Mouse (Mus musculus): ENCODE measurements around the gene Gm1043. TPM values are rescaled to one million over a fixed set of nuclear protein-coding genes. Genes with fewer than 3 reads are reported as not detected.
A peak's percentile ranks its signal among the peaks of the same experiment; 100 is the strongest.

Gene Gm1043
- polyA plus RNA-seq, 1 experiment from 2014 or later: 0.05 TPM

GRCm38 (mm10) chr5:37196666-37197250, 111.6 kb downstream of the Gm1043 start:
- no peak; the same call in 1 of the 2 replicates for ATAC-seq (ENCODE audit: insufficient read depth, low FRiP score)
- Histone ChIP-seq H3K4me2 (ENCODE audit: low read depth, low read length) (no peak overlapping the region), H3K9me3 (replicated peaks; ENCODE audit: control insufficient read depth, low read length) (no peaks in the 10 kb centered on the region), H3K4me3 (replicated peaks; ENCODE audit: low read length) (no peak overlapping the region), H3K4me1 (ENCODE audit: control insufficient read depth, insufficient read depth, low read length) (peaks cover 18% of the 10 kb centered on the region), H3K36me3 (ENCODE audit: control insufficient read depth, insufficient read depth, low read length) (no peaks in the 10 kb centered on the region), H3K27ac (ENCODE audit: low read length) (no peak overlapping the region), H3K9ac (ENCODE audit: low read length) (0 out of 2 replicates have a peak overlapping the region, but pooled peaks have one; percentile 3), H3K27me3 (ENCODE audit: control insufficient read depth, insufficient read depth, low read length) (no peaks in the 10 kb centered on the region)
- WGBS: 18% methylated on average over 10 of the region's 10 CpGs

- Histone ChIP-seq H3K4me2 (ENCODE audit: low read depth, low read length) (no peak overlapping the region), H3K4me3 (replicated peaks; ENCODE audit: low read length) (no peak overlapping the region), H3K9me3 (replicated peaks; ENCODE audit: control insufficient read depth, low read length) (no peaks in the 10 kb centered on the region), H3K4me1 (ENCODE audit: control insufficient read depth, insufficient read depth, low read length) (peaks cover 18% of the 10 kb centered on the region), H3K27ac (ENCODE audit: low read length) (no peak overlapping the region), H3K36me3 (ENCODE audit: control insufficient read depth, insufficient read depth, low read length) (no peaks in the 10 kb centered on the region), H3K9ac (ENCODE audit: low read length) (no peak overlapping the region), H3K27me3 (ENCODE audit: control insufficient read depth, insufficient read depth, low read length) (no peaks in the 10 kb centered on the region)
- WGBS: 57% methylated on average over 3 of the region's 3 CpGs
- ATAC-seq (ENCODE audit: insufficient read depth, low FRiP score): no peak
Observed at GRCm38 (mm10) chr5:37197423-37197822, 112.3 kb downstream of the Gm1043 start.

- Histone ChIP-seq H3K4me1 (ENCODE audit: control insufficient read depth, insufficient read depth, low read length) (peaks cover 18% of the 10 kb centered on the region), H3K36me3 (ENCODE audit: control insufficient read depth, insufficient read depth, low read length) (no peaks in the 10 kb centered on the region), H3K27ac (ENCODE audit: low read length) (no peak overlapping the region), H3K27me3 (ENCODE audit: control insufficient read depth, insufficient read depth, low read length) (no peaks in the 10 kb centered on the region), H3K9me3 (replicated peaks; ENCODE audit: control insufficient read depth, low read length) (no peaks in the 10 kb centered on the region), H3K4me2 (ENCODE audit: low read depth, low read length) (no peak overlapping the region), H3K4me3 (replicated peaks; ENCODE audit: low read length) (no peak overlapping the region), H3K9ac (ENCODE audit: low read length) (no peak overlapping the region)
- peak; percentile 35; the same call in 1 of the 2 replicates for ATAC-seq (ENCODE audit: insufficient read depth, low FRiP score)
- WGBS: 19% methylated on average over 2 of the region's 2 CpGs
Observed at GRCm38 (mm10) chr5:37198011-37198688, 113.0 kb downstream of the Gm1043 start.

- Histone ChIP-seq H3K4me2 (ENCODE audit: low read depth, low read length) (no peak overlapping the region), H3K4me3 (replicated peaks; ENCODE audit: low read length) (no peak overlapping the region), H3K27ac (ENCODE audit: low read length) (no peak overlapping the region), H3K4me1 (ENCODE audit: control insufficient read depth, insufficient read depth, low read length) (peaks cover 8% of the 10 kb centered on the region), H3K9ac (ENCODE audit: low read length) (no peak overlapping the region), H3K9me3 (replicated peaks; ENCODE audit: control insufficient read depth, low read length) (no peaks in the 10 kb centered on the region), H3K36me3 (ENCODE audit: control insufficient read depth, insufficient read depth, low read length) (no peaks in the 10 kb centered on the region), H3K27me3 (ENCODE audit: control insufficient read depth, insufficient read depth, low read length) (no peaks in the 10 kb centered on the region)
- WGBS: 18% methylated on average over 1 of the region's 1 CpGs
- no peak for ATAC-seq (ENCODE audit: insufficient read depth, low FRiP score)
Observed at GRCm38 (mm10) chr5:37202285-37202684, 117.1 kb downstream of the Gm1043 start.

- Histone ChIP-seq H3K4me2 (ENCODE audit: low read depth, low read length) (no peak overlapping the region), H3K4me1 (ENCODE audit: control insufficient read depth, insufficient read depth, low read length) (no peaks in the 10 kb centered on the region), H3K36me3 (ENCODE audit: control insufficient read depth, insufficient read depth, low read length) (no peaks in the 10 kb centered on the region), H3K4me3 (replicated peaks; ENCODE audit: low read length) (no peak overlapping the region), H3K27me3 (ENCODE audit: control insufficient read depth, insufficient read depth, low read length) (no peaks in the 10 kb centered on the region), H3K9ac (ENCODE audit: low read length) (no peak overlapping the region), H3K9me3 (replicated peaks; ENCODE audit: control insufficient read depth, low read length) (no peaks in the 10 kb centered on the region), H3K27ac (ENCODE audit: low read length) (no peak overlapping the region)
- ATAC-seq (ENCODE audit: insufficient read depth, low FRiP score): no peak
- WGBS: 58% methylated on average over 7 of the region's 7 CpGs
Observed at GRCm38 (mm10) chr5:37204886-37205285, 119.7 kb downstream of the Gm1043 start.

- Histone ChIP-seq H3K27me3 (ENCODE audit: control insufficient read depth, insufficient read depth, low read length) (no peaks in the 10 kb centered on the region), H3K4me3 (replicated peaks; ENCODE audit: low read length) (no peak overlapping the region), H3K27ac (ENCODE audit: low read length) (no peak overlapping the region), H3K9ac (ENCODE audit: low read length) (no peak overlapping the region), H3K4me1 (ENCODE audit: control insufficient read depth, insufficient read depth, low read length) (no peaks in the 10 kb centered on the region), H3K9me3 (replicated peaks; ENCODE audit: control insufficient read depth, low read length) (no peaks in the 10 kb centered on the region), H3K36me3 (ENCODE audit: control insufficient read depth, insufficient read depth, low read length) (no peaks in the 10 kb centered on the region), H3K4me2 (ENCODE audit: low read depth, low read length) (no peak overlapping the region)
- WGBS: 70% methylated on average over 1 of the region's 1 CpGs
- ATAC-seq (ENCODE audit: insufficient read depth, low FRiP score): no peak
Observed at GRCm38 (mm10) chr5:37205420-37205819, 120.2 kb downstream of the Gm1043 start.

- H3K4me3 ChIP-seq (replicated peaks; ENCODE audit: low read length): no peak overlapping the region
- ATAC-seq (ENCODE audit: insufficient read depth, low FRiP score): no peak
- no peak overlapping the region for H3K9ac ChIP-seq (ENCODE audit: low read length)
- no peaks in the 10 kb centered on the region for H3K36me3 ChIP-seq (ENCODE audit: control insufficient read depth, insufficient read depth, low read length)
- WGBS: 68% methylated on average over 2 of the region's 2 CpGs
- H3K27me3 ChIP-seq (ENCODE audit: control insufficient read depth, insufficient read depth, low read length): no peaks in the 10 kb centered on the region
- no peaks in the 10 kb centered on the region for H3K9me3 ChIP-seq (replicated peaks; ENCODE audit: control insufficient read depth, low read length)
- H3K27ac ChIP-seq (ENCODE audit: low read length): no peak overlapping the region
- H3K4me1 ChIP-seq (ENCODE audit: control insufficient read depth, insufficient read depth, low read length): no peaks in the 10 kb centered on the region
- H3K4me2 ChIP-seq (ENCODE audit: low read depth, low read length): no peak overlapping the region
Observed at GRCm38 (mm10) chr5:37206364-37206763, 121.2 kb downstream of the Gm1043 start.

- H3K27ac ChIP-seq (ENCODE audit: low read length): no peak overlapping the region
- H3K4me1 ChIP-seq (ENCODE audit: control insufficient read depth, insufficient read depth, low read length): no peaks in the 10 kb centered on the region
- H3K9me3 ChIP-seq (replicated peaks; ENCODE audit: control insufficient read depth, low read length): no peaks in the 10 kb centered on the region
- no peak for ATAC-seq (ENCODE audit: insufficient read depth, low FRiP score)
- H3K27me3 ChIP-seq (ENCODE audit: control insufficient read depth, insufficient read depth, low read length): no peaks in the 10 kb centered on the region
- H3K4me2 ChIP-seq (ENCODE audit: low read depth, low read length): no peak overlapping the region
- 81% methylated on average over 9 of the region's 9 CpGs for WGBS
- no peak overlapping the region for H3K9ac ChIP-seq (ENCODE audit: low read length)
- no peaks in the 10 kb centered on the region for H3K36me3 ChIP-seq (ENCODE audit: control insufficient read depth, insufficient read depth, low read length)
- H3K4me3 ChIP-seq (replicated peaks; ENCODE audit: low read length): no peak overlapping the region
Observed at GRCm38 (mm10) chr5:37212938-37213708, 128.0 kb downstream of the Gm1043 start.

- Histone ChIP-seq H3K4me1 (ENCODE audit: control insufficient read depth, insufficient read depth, low read length) (no peaks in the 10 kb centered on the region), H3K27me3 (ENCODE audit: control insufficient read depth, insufficient read depth, low read length) (no peaks in the 10 kb centered on the region), H3K9me3 (replicated peaks; ENCODE audit: control insufficient read depth, low read length) (no peaks in the 10 kb centered on the region), H3K4me2 (ENCODE audit: low read depth, low read length) (no peak overlapping the region), H3K36me3 (ENCODE audit: control insufficient read depth, insufficient read depth, low read length) (no peaks in the 10 kb centered on the region), H3K27ac (ENCODE audit: low read length) (no peak overlapping the region), H3K9ac (ENCODE audit: low read length) (no peak overlapping the region), H3K4me3 (replicated peaks; ENCODE audit: low read length) (no peak overlapping the region)
- 64% methylated on average over 4 of the region's 4 CpGs for WGBS
- no peak for ATAC-seq (ENCODE audit: insufficient read depth, low FRiP score)
Observed at GRCm38 (mm10) chr5:37213709-37214103, 128.5 kb downstream of the Gm1043 start.

Measured in stomach, embryonic 16.5 days (tissue).